In genomic region chr7:69807220-69807619, GRCm38 (mm10) we compare ENCODE assay signal across 11 mouse cellular contexts.
DNase-seq lines count a peak whose midpoint lies in the region; ATAC-seq lines count a peak whose summit lies in the region.
"Had no signal": no experiment of that assay in that cellular context is flagged by ENCODE, and none has a peak within 500 bp of the region (broad histone marks: within the 10 kb centered on the region; RNA-seq: fewer than 3 reads in every experiment).

No protein-coding gene starts in this region.

- H3K9me3 ChIP-seq in forebrain, embryonic 11.5 days (ENCODE audit: control insufficient read depth, low read length), result no peaks in the 10 kb centered on the region
- H3K9me3 ChIP-seq in forebrain, embryonic 13.5 days (replicated peaks), result no peaks in the 10 kb centered on the region
- no peaks in the 10 kb centered on the region for H3K9me3 ChIP-seq in midbrain, embryonic 10.5 days (replicated peaks)
- H3K9me3 ChIP-seq in midbrain, embryonic 14.5 days (ENCODE audit: control insufficient read depth, low read length), result no peaks in the 10 kb centered on the region
- H3K9me3 ChIP-seq in neural tube, embryonic 15.5 days (replicated peaks), result no peaks in the 10 kb centered on the region
- H3K9me3 ChIP-seq: heart, embryonic 13.5 days; limb, embryonic 15.5 days had no signal

- no peaks in the 10 kb centered on the region for H3K36me3 ChIP-seq in forebrain, embryonic 11.5 days (ENCODE audit: control insufficient read depth, insufficient read depth, low read length)
- H3K36me3 ChIP-seq in forebrain, embryonic 13.5 days (ENCODE audit: poor library complexity, severe bottlenecking), result no peaks in the 10 kb centered on the region
- H3K36me3 ChIP-seq in midbrain, embryonic 10.5 days, result no peaks in the 10 kb centered on the region
- H3K36me3 ChIP-seq in midbrain, embryonic 14.5 days (ENCODE audit: control insufficient read depth, insufficient read depth, low read length), result no peaks in the 10 kb centered on the region
- no peaks in the 10 kb centered on the region for H3K36me3 ChIP-seq in neural tube, embryonic 15.5 days
- H3K36me3 ChIP-seq: heart, embryonic 13.5 days; limb, embryonic 15.5 days had no signal

- no peak overlapping the region for H3K4me2 ChIP-seq in forebrain, embryonic 11.5 days (ENCODE audit: low read depth, low read length, severe bottlenecking)
- H3K4me2 ChIP-seq in forebrain, embryonic 13.5 days, result no peak overlapping the region
- no peak overlapping the region for H3K4me2 ChIP-seq in midbrain, embryonic 14.5 days (ENCODE audit: low read length)
- no peak overlapping the region for H3K4me2 ChIP-seq in neural tube, embryonic 15.5 days
- H3K4me2 ChIP-seq: heart, embryonic 13.5 days; limb, embryonic 15.5 days had no signal

- no peak overlapping the region for H3K4me3 ChIP-seq in forebrain, embryonic 11.5 days (ENCODE audit: low read depth, low read length)
- H3K4me3 ChIP-seq in forebrain, embryonic 13.5 days, result no peak overlapping the region
- no peak overlapping the region for H3K4me3 ChIP-seq in midbrain, embryonic 10.5 days
- H3K4me3 ChIP-seq in midbrain, embryonic 14.5 days (replicated peaks; ENCODE audit: low read depth, low read length), result no peak overlapping the region
- no peak overlapping the region for H3K4me3 ChIP-seq in neural tube, embryonic 15.5 days (replicated peaks)
- H3K4me3 ChIP-seq: heart, embryonic 13.5 days; limb, embryonic 15.5 days had no signal

- no peaks in the 10 kb centered on the region for H3K27me3 ChIP-seq in forebrain, embryonic 11.5 days (ENCODE audit: control insufficient read depth, insufficient read depth, low read length)
- no peaks in the 10 kb centered on the region for H3K27me3 ChIP-seq in forebrain, embryonic 13.5 days
- H3K27me3 ChIP-seq in midbrain, embryonic 10.5 days (ENCODE audit: low read depth, poor library complexity, severe bottlenecking), result peaks cover 17% of the 10 kb centered on the region
- no peaks in the 10 kb centered on the region for H3K27me3 ChIP-seq in midbrain, embryonic 14.5 days (ENCODE audit: control insufficient read depth, insufficient read depth, low read length)
- H3K27me3 ChIP-seq in neural tube, embryonic 15.5 days (replicated peaks), result no peaks in the 10 kb centered on the region
- H3K27me3 ChIP-seq: heart, embryonic 13.5 days; limb, embryonic 15.5 days had no signal

- DNase-seq in forebrain, embryonic 11.5 days (ENCODE audit: low spot score), result no peak
- DNase-seq in midbrain, embryonic 10.5 days (ENCODE audit: low spot score), result no peak
- DNase-seq in midbrain, embryonic 14.5 days, result no peak
- DNase-seq in heart, postnatal 14 days, result peak; percentile 9 to 19
- DNase-seq in ovary, postnatal 14 days (ENCODE audit: low spot score), result peak; percentile 7
- DNase-seq in layer of hippocampus, postnatal 10 days (ENCODE audit: low spot score in 2 of 2), result no peak
- DNase-seq: cerebellum, adult 11 months had no signal

- no peak overlapping the region for H3K27ac ChIP-seq in forebrain, embryonic 11.5 days (ENCODE audit: low read depth, low read length)
- no peak overlapping the region; the same call in 1 of the 2 replicates for H3K27ac ChIP-seq in forebrain, embryonic 13.5 days
- 0 out of 2 replicates have a peak overlapping the region, but pooled peaks have one; percentile 55 for H3K27ac ChIP-seq in midbrain, embryonic 10.5 days (replicated peaks)
- H3K27ac ChIP-seq in midbrain, embryonic 14.5 days (replicated peaks; ENCODE audit: low read depth, low read length), result no peak overlapping the region
- H3K27ac ChIP-seq in neural tube, embryonic 15.5 days (replicated peaks), result no peak overlapping the region
- H3K27ac ChIP-seq: heart, embryonic 13.5 days; limb, embryonic 15.5 days had no signal

- WGBS in forebrain, embryonic 11.5 days, result 60% methylated on average over 8 of the region's 8 CpGs
- 65% methylated on average over 8 of the region's 8 CpGs for WGBS in forebrain, embryonic 13.5 days
- WGBS in midbrain, embryonic 10.5 days, result 71% methylated on average over 8 of the region's 8 CpGs
- WGBS in midbrain, embryonic 14.5 days, result 56% methylated on average over 8 of the region's 8 CpGs
- WGBS in neural tube, embryonic 15.5 days, result 53% methylated on average over 8 of the region's 8 CpGs

- no peaks in the 10 kb centered on the region for H3K4me1 ChIP-seq in forebrain, embryonic 11.5 days (replicated peaks; ENCODE audit: control insufficient read depth, insufficient read depth, low read length)
- no peaks in the 10 kb centered on the region; the same call in 1 of the 2 replicates for H3K4me1 ChIP-seq in forebrain, embryonic 13.5 days
- H3K4me1 ChIP-seq in midbrain, embryonic 10.5 days, result peaks cover 25% of the 10 kb centered on the region
- no peaks in the 10 kb centered on the region for H3K4me1 ChIP-seq in midbrain, embryonic 14.5 days (ENCODE audit: control insufficient read depth, insufficient read depth, low read length)
- H3K4me1 ChIP-seq in neural tube, embryonic 15.5 days, result peaks cover 3% of the 10 kb centered on the region; the same call in 1 of the 2 replicates
- H3K4me1 ChIP-seq: heart, embryonic 13.5 days; limb, embryonic 15.5 days had no signal

- no peak for ATAC-seq in forebrain, embryonic 11.5 days (replicated peaks; ENCODE audit: low FRiP score)
- no peak for ATAC-seq in forebrain, embryonic 13.5 days
- ATAC-seq in midbrain, embryonic 14.5 days (ENCODE audit: low FRiP score, low TSS enrichment), result no peak
- ATAC-seq in neural tube, embryonic 15.5 days (ENCODE audit: low FRiP score), result no peak

- intact Hi-C loops in heart, postnatal 14 days (cut with DNase I), result no loop called here

- H3K9ac ChIP-seq in forebrain, embryonic 11.5 days (ENCODE audit: low read length), result peak overlapping the region; percentile 20; the same call in 1 of the 2 replicates
- no peak overlapping the region; the same call in 1 of the 2 replicates for H3K9ac ChIP-seq in forebrain, embryonic 13.5 days
- H3K9ac ChIP-seq in midbrain, embryonic 14.5 days (replicated peaks; ENCODE audit: low read length), result no peak overlapping the region
- no peak overlapping the region for H3K9ac ChIP-seq in neural tube, embryonic 15.5 days (replicated peaks)
- H3K9ac ChIP-seq: heart, embryonic 13.5 days; limb, embryonic 15.5 days had no signal

Comparison
In these comparisons a context has a peak if more than half of its experiments do, and no peak if none do; other contexts are left out.
1. DNase-seq: peak in heart, postnatal 14 days (2 of 2) and ovary, postnatal 14 days (single experiment); none in forebrain, embryonic 11.5 days (single experiment), midbrain, embryonic 10.5 days (single experiment), midbrain, embryonic 14.5 days (single experiment) and layer of hippocampus, postnatal 10 days (0 of 2).